Mouse (Mus musculus) CH12.LX (cell line): Measurements from ENCODE around the gene Rbck1. TPM values are rescaled to one million over a fixed set of nuclear protein-coding genes. Genes with fewer than 3 reads are reported as not detected.

Experiments
- DNase-seq: peaks from one replicate; pipeline ENCODE4 v3.0.0-alpha.2; 2013; ENCODE audit errors: extremely low read depth
- H3K27ac ChIP-seq: 2 replicates; pipeline ENCODE4 v1.5.1; 2012; ENCODE audit warnings: low read depth, mild to moderate bottlenecking, control low read depth, moderate library complexity; ENCODE audit not compliant: insufficient read depth
- H3K27me3 ChIP-seq: replicated peaks from 2 replicates; pipeline ENCODE3; 2012; ENCODE audit warnings: inconsistent platforms
- H3K36me3 ChIP-seq, 2 experiments: replicated peaks in 1 of 2; 2 replicates each; pipeline versions ENCODE3 to v1.6.1; 2012; ENCODE audit warnings: inconsistent platforms in 1 of 2, low read length in 1 of 2, mild to moderate bottlenecking in 1 of 2, mixed read lengths in 1 of 2, moderate library complexity in 1 of 2; ENCODE audit not compliant: control insufficient read depth in 1 of 2, insufficient read depth in 1 of 2
- H3K4me1 ChIP-seq, 2 experiments: 2 replicates each; pipeline ENCODE4 v1.6.1; 2012; ENCODE audit warnings: inconsistent platforms in 1 of 2, moderate library complexity in 1 of 2; ENCODE audit not compliant: insufficient read depth in 2 of 2, control insufficient read depth in 1 of 2
- H3K4me2 ChIP-seq: 2 replicates; pipeline ENCODE4 v1.6.1; 2012; ENCODE audit warnings: low read depth, mild to moderate bottlenecking, control low read depth; ENCODE audit not compliant: poor library complexity, insufficient read depth, severe bottlenecking
- H3K4me3 ChIP-seq, 3 experiments: fragments of 150-350 bp in 1 of 3; sonication (generic) in 1 of 3; replicated peaks in 1 of 3; 2 replicates each; pipeline versions ENCODE3 to v1.5.1; 2011 to 2012; ENCODE audit warnings: low read depth in 2 of 3, low read length in 2 of 3, mild to moderate bottlenecking in 2 of 3, moderate library complexity in 2 of 3, control low read depth in 1 of 3, improper control_type of control experiment in 1 of 3, inconsistent platforms in 1 of 3, mixed read lengths in 1 of 3; ENCODE audit not compliant: poor library complexity in 1 of 3
- H3K79me2 ChIP-seq: replicated peaks from 2 replicates; pipeline ENCODE4 v1.6.1; 2012; ENCODE audit warnings: mild to moderate bottlenecking, moderate library complexity; ENCODE audit not compliant: control insufficient read depth, poor library complexity, insufficient read depth, severe bottlenecking; ENCODE audit errors: extremely low read depth
- H3K9ac ChIP-seq: 2 replicates; pipeline ENCODE4 v1.6.1; 2012; ENCODE audit warnings: low read depth, mild to moderate bottlenecking, control low read depth, moderate library complexity; ENCODE audit not compliant: insufficient read depth
- H3K9me3 ChIP-seq: replicated peaks from 2 replicates; pipeline ENCODE3; 2012; ENCODE audit warnings: low read length, inconsistent platforms, mixed read lengths
- CHD1 ChIP-seq: IDR thresholded peaks from 2 replicates; pipeline ENCODE4 v1.6.1; 2012; ENCODE audit warnings: low read depth, low read length, improper control_type of control experiment, inconsistent platforms
- CTCF ChIP-seq, 2 experiments: IDR thresholded peaks in 1 of 2; conservative IDR thresholded peaks in 1 of 2; 2 replicates each; pipeline ENCODE4 v1.5.1; 2011 to 2012; ENCODE audit warnings: low read depth in 2 of 2, low read length in 2 of 2, improper control_type of control experiment in 1 of 2, inconsistent platforms in 1 of 2, mild to moderate bottlenecking in 1 of 2, moderate library complexity in 1 of 2
- E2F4 ChIP-seq: IDR thresholded peaks from 2 replicates; pipeline ENCODE4 v1.6.1; 2011; ENCODE audit warnings: low read depth, low read length, improper control_type of control experiment; ENCODE audit not compliant: insufficient replicate concordance
- ELF1 ChIP-seq: IDR thresholded peaks from 2 replicates; pipeline ENCODE4 v1.6.1; 2014; ENCODE audit warnings: low read depth, mild to moderate bottlenecking, inconsistent platforms, low read length, improper control_type of control experiment
- EP300 ChIP-seq: IDR thresholded peaks from 2 replicates; pipeline ENCODE4 v1.6.1; 2011; ENCODE audit warnings: low read length, improper control_type of control experiment
- ETS1 ChIP-seq: conservative IDR thresholded peaks from 2 replicates; pipeline ENCODE4 v1.6.1; 2012; ENCODE audit warnings: low read depth, mild to moderate bottlenecking, inconsistent platforms, low read length, improper control_type of control experiment, moderate library complexity
- HCFC1 ChIP-seq: IDR thresholded peaks from 2 replicates; pipeline ENCODE4 v1.6.1; 2012; ENCODE audit warnings: low read depth, mild to moderate bottlenecking, inconsistent platforms, low read length, improper control_type of control experiment
- IRF4 ChIP-seq: IDR thresholded peaks from 2 replicates; pipeline ENCODE4 v1.6.1; 2014; ENCODE audit warnings: low read depth, mild to moderate bottlenecking, inconsistent platforms, low read length, improper control_type of control experiment
- JUN ChIP-seq: IDR thresholded peaks from 2 replicates; pipeline ENCODE4 v1.6.1; 2011; ENCODE audit warnings: low read depth, mild to moderate bottlenecking, low read length, improper control_type of control experiment, moderate library complexity; ENCODE audit not compliant: insufficient read depth
- MAFK ChIP-seq: IDR thresholded peaks from 2 replicates; pipeline ENCODE4 v1.6.1; 2011; ENCODE audit warnings: low read length, improper control_type of control experiment; ENCODE audit not compliant: insufficient replicate concordance
- MAX ChIP-seq: IDR thresholded peaks from 2 replicates; pipeline ENCODE4 v1.6.1; 2011; ENCODE audit warnings: low read length, improper control_type of control experiment
- MAZ ChIP-seq: IDR thresholded peaks from 2 replicates; pipeline ENCODE4 v1.6.1; 2012; ENCODE audit warnings: low read depth, mild to moderate bottlenecking, inconsistent platforms, low read length, improper control_type of control experiment, moderate library complexity
- MEF2A ChIP-seq: IDR thresholded peaks from 2 replicates; pipeline ENCODE4 v1.6.1; 2014; ENCODE audit warnings: low read depth, mild to moderate bottlenecking, inconsistent platforms, low read length, improper control_type of control experiment, borderline replicate concordance
- NELFE ChIP-seq: IDR thresholded peaks from 2 replicates; pipeline ENCODE4 v1.6.1; 2011; ENCODE audit warnings: low read depth, low read length, improper control_type of control experiment
- NRF1 ChIP-seq: IDR thresholded peaks from 2 replicates; pipeline ENCODE4 v1.6.1; 2014; ENCODE audit warnings: low read depth, mild to moderate bottlenecking, inconsistent platforms, low read length, improper control_type of control experiment, moderate library complexity
- PAX5 ChIP-seq: IDR thresholded peaks from 2 replicates; pipeline ENCODE4 v1.6.1; 2012; ENCODE audit warnings: low read length, inconsistent platforms, mixed read lengths
- POLR2A ChIP-seq: IDR thresholded peaks from 2 replicates; pipeline ENCODE4 v1.6.1; 2011; ENCODE audit warnings: low read depth, mild to moderate bottlenecking, improper control_type of control experiment, low read length
- RCOR1 ChIP-seq: conservative IDR thresholded peaks from 2 replicates; pipeline ENCODE4 v1.6.1; 2012; ENCODE audit warnings: low read depth, mild to moderate bottlenecking, inconsistent platforms, low read length, improper control_type of control experiment
- SMC3 ChIP-seq: IDR thresholded peaks from 2 replicates; pipeline ENCODE4 v1.6.1; 2011; ENCODE audit warnings: low read depth, low read length, improper control_type of control experiment
- UBTF ChIP-seq: IDR thresholded peaks from 2 replicates; pipeline ENCODE4 v1.6.1; 2012; ENCODE audit warnings: low read depth, mild to moderate bottlenecking, inconsistent platforms, low read length, improper control_type of control experiment, moderate library complexity
- USF1 ChIP-seq: IDR thresholded peaks from 2 replicates; pipeline ENCODE4 v1.6.1; 2014; ENCODE audit warnings: low read depth, mild to moderate bottlenecking, inconsistent platforms, low read length, improper control_type of control experiment
- USF2 ChIP-seq: conservative IDR thresholded peaks from 2 replicates; pipeline ENCODE4 v1.6.1; 2011; ENCODE audit warnings: low read depth, low read length, improper control_type of control experiment
- ZC3H11A ChIP-seq: IDR thresholded peaks from 2 replicates; pipeline ENCODE4 v1.6.1; 2012; ENCODE audit warnings: low read depth, mild to moderate bottlenecking, inconsistent platforms, low read length, improper control_type of control experiment
- ZKSCAN1 ChIP-seq: IDR thresholded peaks from 2 replicates; pipeline ENCODE4 v1.6.1; 2012; ENCODE audit warnings: low read depth, inconsistent platforms, low read length, improper control_type of control experiment, borderline replicate concordance
- dilution Hi-C: fragments of 300-500 bp; cut with MboI; formaldehyde crosslinking; loops from 2 replicates; pipeline ENCODE4 v1.14.3; 2020; ENCODE audit warnings: low sequenced_read_pairs; ENCODE audit not compliant: extremely low pct_unique_long_range_greater_than_20kb, extremely low pct_ligation_motif_present
- in situ Hi-C: fragments of 300-500 bp; cut with MboI; formaldehyde crosslinking; loops from 3 replicates; pipeline ENCODE4 v1.14.3; 2019; ENCODE audit warnings: low sequenced_read_pairs, low pct_ligation_motif_present, low pct_unique_long_range_greater_than_20kb, mixed read lengths
- polyA plus RNA-seq: library from polyadenylated mRNA; unstranded; fragments of >175 nt; gene quantifications from 2 replicates; pipeline ENCODE4 v1.2.1, GENCODE M21; 2012; ENCODE audit warnings: low read depth; ENCODE audit not compliant: insufficient read length
- total RNA-seq, 2 experiments: library from RNA; depleted of rRNA; stranded (reverse); fragments of 300-350 nt in 1 of 2; fragments of >200 nt in 1 of 2; gene quantifications; 2 replicates each; pipeline ENCODE4 v1.2.3; 2012 to 2014

Rbck1 gene
- total and polyA plus RNA-seq, 3 experiments: 109 to 143 (median 134) TPM

DNA sequence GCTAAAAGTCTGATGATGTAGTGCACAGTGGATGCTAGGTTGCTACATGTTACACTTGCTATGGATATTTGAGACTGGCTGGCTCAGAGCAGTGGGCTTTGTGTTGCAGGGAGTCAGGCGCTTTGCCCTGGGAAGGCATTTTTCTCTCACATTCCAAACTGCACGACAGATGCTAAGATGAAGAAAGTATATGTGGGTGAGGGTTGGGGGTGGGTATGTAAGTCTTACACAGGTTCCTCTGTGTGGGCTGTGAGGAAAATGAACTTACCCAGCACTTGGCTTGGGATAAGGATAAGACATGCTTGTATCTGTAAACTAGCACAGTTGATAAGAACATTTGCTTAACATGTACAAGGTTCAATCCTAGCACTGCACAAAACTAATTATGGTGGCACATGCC lies 29.6 kb downstream of the Rbck1 start:
- Histone ChIP-seq H3K9me3 (no peaks in the 10 kb centered on the region), H3K27ac (no peak overlapping the region), H3K9ac (no peak overlapping the region), H3K4me2 (no peak overlapping the region), H3K4me3 (no peak overlapping the region), H3K4me1 (peaks cover 0 to 4% of the 10 kb centered on the region in 2 experiments; a peak in 2 of 4 replicates), H3K36me3 (peaks cover 42 to 71% of the 10 kb centered on the region in 2 experiments), H3K79me2 (no peaks in the 10 kb centered on the region; the same call in 1 of the 2 replicates), H3K27me3 (no peaks in the 10 kb centered on the region)
- no peak for DNase-seq
- dilution Hi-C loops: no loop called here
- in situ Hi-C loops: no loop called here
- no peak for TF ChIP-seq JUN

DNA sequence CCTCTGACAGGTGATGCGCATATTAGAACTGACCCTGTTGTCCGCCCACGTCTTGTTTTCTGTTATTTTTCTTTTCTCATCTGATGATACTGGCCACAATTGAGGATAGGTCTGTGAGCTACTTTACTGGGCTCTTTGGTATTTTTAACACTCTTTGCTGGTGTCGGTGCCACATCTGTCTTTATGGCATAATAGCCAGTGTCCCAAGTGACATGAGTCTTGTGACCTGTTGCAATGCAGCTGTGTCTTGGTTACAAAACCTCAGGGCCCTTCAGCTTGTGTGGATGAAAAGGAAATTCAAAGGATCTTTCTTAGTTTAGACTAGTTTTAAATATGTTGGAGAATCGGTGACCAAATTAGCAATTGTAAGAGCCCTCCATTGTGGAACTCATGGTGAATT lies 37.9 kb downstream of the Rbck1 start:
- no peak for TF ChIP-seq RCOR1
- TF ChIP-seq NRF1: no peak
- TF ChIP-seq CHD1: no peak
- no peak for TF ChIP-seq E2F4
- TF ChIP-seq SMC3: no peak
- TF ChIP-seq MAX: no peak
- no peak for TF ChIP-seq POLR2A
- no peak for TF ChIP-seq MAFK
- no peak for TF ChIP-seq PAX5
- Histone ChIP-seq H3K9ac (peak overlapping the region; percentile 95), H3K4me3 (peak overlapping the region; percentile 87 to 94 (median 93)), H3K4me1 (peaks cover 0 to 33% of the 10 kb centered on the region in 2 experiments; a peak in 2 of 4 replicates), H3K9me3 (no peaks in the 10 kb centered on the region), H3K4me2 (peak overlapping the region; percentile 85), H3K27ac (no peak overlapping the region), H3K27me3 (no peaks in the 10 kb centered on the region), H3K79me2 (peaks cover 19% of the 10 kb centered on the region), H3K36me3 (peaks cover 3 to 25% of the 10 kb centered on the region in 2 experiments)
- in situ Hi-C loops (loop anchor here (5.0 kb wide), 1 partner anchor 33 kb away; no protein-coding TSS in a partner anchor), dilution Hi-C loops (no loop called here)
- peak; percentile 18 for DNase-seq

DNA sequence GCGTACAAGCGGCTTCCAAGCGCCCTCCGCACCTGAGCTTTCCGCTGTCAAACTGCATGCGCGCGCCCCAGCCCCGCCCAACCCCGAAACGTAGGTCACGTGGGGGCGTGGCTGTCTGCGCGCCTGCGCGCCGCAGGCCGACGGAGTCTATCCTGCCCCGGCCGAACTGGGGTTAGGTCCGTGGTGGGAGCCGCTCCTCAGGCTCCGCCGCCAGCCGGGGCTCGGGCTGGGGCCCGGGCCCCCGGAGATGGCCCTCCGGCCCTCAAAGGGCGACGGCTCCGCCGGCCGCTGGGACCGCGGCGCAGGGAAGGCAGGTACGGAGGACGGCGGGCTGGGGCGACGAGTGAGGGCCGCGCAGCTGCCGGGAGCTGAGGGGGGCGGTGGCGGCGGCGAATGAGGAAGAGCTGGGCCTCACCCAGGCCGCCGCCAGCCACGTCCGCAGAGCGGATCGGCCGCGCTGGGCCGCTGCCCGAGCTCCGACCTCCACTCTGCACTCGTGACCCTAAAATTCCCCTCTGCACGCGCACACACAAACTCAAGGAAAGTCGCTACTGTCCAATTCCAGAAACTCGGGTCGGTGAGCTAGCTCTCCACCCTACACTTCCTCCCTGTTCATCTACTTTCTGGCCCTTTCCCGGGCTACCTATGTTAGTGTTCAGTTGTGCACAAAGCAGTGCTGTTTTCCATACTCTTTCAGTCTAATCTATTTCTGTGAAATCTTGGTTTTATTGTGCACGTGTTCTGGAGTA lies 38.6 kb downstream of the Rbck1 start, which contains the start of gene Tbc1d20:
Gene Tbc1d20 (plus strand): TSS at position 102 of the 749 bp plus-strand sequence.
- H3K9me3 ChIP-seq: no peaks in the 10 kb centered on the region
- peak within 1 kb of the TSS; percentile 95 for H3K9ac ChIP-seq
- peak within 1 kb of the TSS; percentile 85 for H3K4me2 ChIP-seq
- dilution Hi-C loops (no loop called here), in situ Hi-C loops (loop anchor here (5.0 kb wide), 1 partner anchor 33 kb away; no protein-coding TSS in a partner anchor)
- no peak within 1 kb of the TSS for H3K27ac ChIP-seq
- peak within 1 kb of the TSS; percentile 87 to 94 (median 93) for H3K4me3 ChIP-seq
- H3K27me3 ChIP-seq: no peaks in the 10 kb centered on the region
- DNase-seq: peak; percentile 87
- H3K36me3 ChIP-seq: peaks cover 3 to 25% of the 10 kb centered on the region in 2 experiments
- H3K79me2 ChIP-seq: peaks cover 19% of the 10 kb centered on the region
- H3K4me1 ChIP-seq: peaks cover 0 to 33% of the 10 kb centered on the region in 2 experiments; a peak in 2 of 4 replicates
- TF ChIP-seq MEF2A (no peak), USF2 (peak; percentile 82), JUN (no peak), EP300 (no peak), ETS1 (no peak), NELFE (peak; percentile 97), UBTF (peak; percentile 92; the same call in 1 of the 2 replicates), MAFK (no peak), ELF1 (peak; percentile 52), NRF1 (peak; percentile 91), USF1 (peak; percentile 94), E2F4 (no peak), ZKSCAN1 (no peak), IRF4 (no peak), RCOR1 (no peak), CHD1 (no peak), HCFC1 (no peak; the same call in 1 of the 2 replicates), PAX5 (no peak), CTCF (conservative IDR thresholded peaks at IDR 0.05 in 1 of 2, IDR thresholded peaks at IDR 0.05 in 1 of 2; ENCODE audit: low read depth in 2 of 2, low read length in 2 of 2) (no peak), ZC3H11A (no peak), MAZ (0 out of 2 replicates have a peak, but pooled peaks have one; percentile 22)
